Mouse (Mus musculus): Measurements from ENCODE around the gene Mad1l1. TPM values are rescaled to one million over a fixed set of nuclear protein-coding genes. Genes with fewer than 3 reads are reported as not detected.
"Not testable (repeated sequence)": the region's sequence is repeated elsewhere in the genome, so short reads cannot be mapped to it uniquely, and the experiment has no call there.

Mad1l1 gene
- 10 to 100 TPM; 20.1 to 20.7 TPM for total RNA-seq (2021)
- long read RNA-seq, transcript Mad1l1-201 (18 exons, 2,640 nt): major isoform, 16 of 40 reads
- long read RNA-seq, partial matches to known transcripts: 0 of 40 reads
- long read RNA-seq, other reads (novel, unspliced or antisense): 24 of 40 reads

- DNase-seq (ENCODE audit: low spot score in 2 of 2): peak; percentile 90 to 91
These were observed at the start of gene Mad1l1, which contains the start of gene Nudt1 for GRCm38 (mm10) chr5:140321042-140321755. Mad1l1 (minus strand) TSS chr5:140321552. Nudt1 (plus strand) TSS chr5:140321656.

- DNase-seq (ENCODE audit: low spot score in 2 of 2): no peak
These were observed 49.3 kb upstream of the Mad1l1 start for GRCm38 (mm10) chr5:140370446-140371254.

- no peak for DNase-seq (ENCODE audit: low spot score in 2 of 2)
These were observed 48.1 kb upstream of the Mad1l1 start for GRCm38 (mm10) chr5:140369466-140369865.

GRCm38 (mm10) chr5:140368926-140369325 is 47.6 kb upstream of the Mad1l1 start:
- no peak for DNase-seq (ENCODE audit: low spot score in 2 of 2)

DNA sequence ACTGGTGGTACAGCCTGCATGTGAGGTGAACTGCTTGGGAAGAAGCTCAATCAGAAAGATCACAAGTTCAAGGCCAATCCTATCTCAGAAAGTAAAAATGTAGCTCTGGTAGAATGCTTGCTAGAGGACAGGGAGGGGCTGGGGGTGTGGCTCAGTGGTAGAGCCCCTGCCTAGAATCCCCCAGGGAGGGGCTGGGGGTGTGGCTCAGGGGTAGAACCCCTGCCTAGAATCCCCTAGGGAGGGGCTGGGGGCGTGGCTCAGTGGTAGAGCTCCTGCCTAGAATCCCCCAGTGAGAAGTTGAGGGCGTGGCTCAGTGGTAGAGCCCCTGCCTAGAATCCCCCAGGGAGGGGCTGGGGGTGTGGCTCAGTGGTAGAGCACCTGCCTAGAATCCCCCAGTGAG is 46.8 kb upstream of the Mad1l1 start:
- DNase-seq (ENCODE audit: low spot score in 2 of 2): not testable (repeated sequence)

- DNase-seq (ENCODE audit: low spot score in 2 of 2): no peak
These were observed 43.1 kb upstream of the Mad1l1 start for GRCm38 (mm10) chr5:140364415-140364814.

GRCm38 (mm10) chr5:140359930-140360674 is 38.8 kb upstream of the Mad1l1 start:
- DNase-seq (ENCODE audit: low spot score in 2 of 2): no peak

GRCm38 (mm10) chr5:140357466-140357865 is 36.1 kb upstream of the Mad1l1 start:
- DNase-seq (ENCODE audit: low spot score in 2 of 2): no peak

- no peak for DNase-seq (ENCODE audit: low spot score in 2 of 2)
These were observed 34.6 kb upstream of the Mad1l1 start for GRCm38 (mm10) chr5:140355934-140356333.

GRCm38 (mm10) chr5:140352352-140352751 is 31.0 kb upstream of the Mad1l1 start:
- no peak for DNase-seq (ENCODE audit: low spot score in 2 of 2)

GRCm38 (mm10) chr5:140350731-140351497 is 29.6 kb upstream of the Mad1l1 start:
- DNase-seq (ENCODE audit: low spot score in 2 of 2): no peak

DNA sequence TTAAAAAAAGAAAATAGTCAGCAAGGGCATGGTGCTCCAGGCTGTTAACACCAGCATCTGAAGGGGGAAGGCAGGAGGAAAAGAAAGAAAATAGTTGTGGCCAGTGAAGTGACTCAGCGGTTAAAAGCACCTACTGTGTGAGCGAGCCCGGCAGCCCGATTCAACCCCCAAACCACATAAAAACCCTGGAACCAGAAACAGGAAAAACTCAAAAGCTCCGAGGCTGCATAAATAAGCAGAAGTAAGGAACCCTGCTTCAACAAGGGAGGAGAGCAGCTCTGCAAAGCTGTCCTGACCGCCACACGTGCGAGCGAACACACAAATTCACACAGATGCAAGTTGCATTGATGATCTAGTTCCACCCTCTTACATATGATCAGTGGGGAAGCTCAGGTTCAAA is 28.5 kb upstream of the Mad1l1 start:
- no peak for DNase-seq (ENCODE audit: low spot score in 2 of 2)

DNA sequence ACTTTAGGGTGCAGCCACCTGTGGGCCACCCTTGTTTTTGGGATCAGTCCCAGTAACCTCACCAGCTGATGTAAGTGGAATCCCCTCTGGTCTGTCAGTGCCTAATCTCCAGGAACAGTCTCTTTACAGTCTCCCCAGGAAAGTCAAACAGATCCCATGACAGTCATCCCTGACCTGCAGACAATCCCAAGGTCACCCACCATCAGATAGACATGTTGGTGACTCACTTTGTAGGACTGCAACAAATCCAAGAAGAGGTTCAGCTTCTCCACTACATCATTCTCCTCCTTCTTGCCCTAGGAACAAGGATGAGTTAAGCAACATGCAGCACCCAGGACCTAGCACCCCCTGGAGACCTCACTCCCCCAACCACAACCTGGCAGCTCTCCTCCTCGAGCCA is 24.7 kb upstream of the Mad1l1 start:
- no peak for DNase-seq (ENCODE audit: low spot score in 2 of 2)

GRCm38 (mm10) chr5:140345244-140345643 is 23.9 kb upstream of the Mad1l1 start:
- DNase-seq (ENCODE audit: low spot score in 2 of 2): no peak

GRCm38 (mm10) chr5:140342880-140343279 is 21.5 kb upstream of the Mad1l1 start:
- no peak for DNase-seq (ENCODE audit: low spot score in 2 of 2)

DNA sequence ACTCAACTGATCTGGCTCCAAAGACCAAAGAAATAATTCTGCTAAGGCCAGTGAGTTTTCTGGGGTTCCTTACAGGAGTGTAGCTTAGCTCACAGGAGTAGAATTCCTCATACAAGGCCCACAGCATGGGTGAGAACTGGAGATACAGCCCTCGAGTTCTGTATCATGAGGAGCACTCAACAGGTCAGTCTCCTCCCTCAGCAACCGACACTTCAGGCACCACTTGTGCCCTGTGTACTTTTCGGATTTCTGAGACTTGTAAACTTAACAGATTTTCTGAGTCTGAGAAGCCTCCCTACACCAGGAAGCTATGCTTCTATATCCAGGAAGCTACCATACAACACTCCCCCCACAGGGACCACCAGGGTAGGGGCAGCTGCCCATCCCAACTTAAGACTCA is 18.5 kb upstream of the Mad1l1 start:
- DNase-seq (ENCODE audit: low spot score in 2 of 2): no peak

DNA sequence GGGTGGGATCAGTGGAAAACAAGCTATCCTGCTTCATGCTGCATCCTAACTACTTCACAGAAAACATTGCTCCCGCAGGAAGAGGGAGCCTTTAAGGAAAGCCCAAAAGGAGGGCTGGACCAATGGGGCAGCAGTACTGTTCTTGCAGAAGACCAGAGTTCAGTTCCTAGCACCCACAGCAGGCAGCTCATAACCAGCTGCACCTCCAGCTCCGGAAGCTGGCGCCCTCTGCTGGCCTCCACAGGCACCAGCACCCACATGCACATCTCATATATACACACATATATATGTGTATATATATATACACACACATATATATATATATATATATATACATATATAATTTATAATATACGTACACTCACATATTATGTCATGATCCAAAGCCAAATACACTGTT is 17.4 kb upstream of the Mad1l1 start:
- no peak for DNase-seq (ENCODE audit: low spot score in 2 of 2)

DNA sequence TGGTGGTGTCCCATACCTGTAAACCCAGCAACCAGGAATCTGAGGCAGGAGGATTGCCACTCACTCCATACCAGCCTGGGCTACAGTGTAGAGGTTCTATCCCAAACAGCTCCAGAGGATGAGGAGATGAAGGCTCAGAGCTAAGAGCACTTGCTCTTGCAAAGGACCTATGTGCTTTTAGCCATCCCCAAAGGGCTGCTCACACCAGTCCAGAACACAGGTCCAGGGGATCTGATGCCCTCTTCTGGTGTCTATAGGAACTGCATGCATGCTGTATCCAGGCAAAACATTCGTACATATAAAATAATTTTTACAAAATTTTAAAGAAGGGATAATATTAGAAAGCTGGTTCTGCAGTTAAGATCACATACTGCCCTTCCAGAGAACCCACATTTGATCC is 15.3 kb upstream of the Mad1l1 start:
- DNase-seq (ENCODE audit: low spot score in 2 of 2): peak; percentile 42 to 53

GRCm38 (mm10) chr5:140333631-140334030 is 12.3 kb upstream of the Mad1l1 start:
- no peak for DNase-seq (ENCODE audit: low spot score in 2 of 2)

DNA sequence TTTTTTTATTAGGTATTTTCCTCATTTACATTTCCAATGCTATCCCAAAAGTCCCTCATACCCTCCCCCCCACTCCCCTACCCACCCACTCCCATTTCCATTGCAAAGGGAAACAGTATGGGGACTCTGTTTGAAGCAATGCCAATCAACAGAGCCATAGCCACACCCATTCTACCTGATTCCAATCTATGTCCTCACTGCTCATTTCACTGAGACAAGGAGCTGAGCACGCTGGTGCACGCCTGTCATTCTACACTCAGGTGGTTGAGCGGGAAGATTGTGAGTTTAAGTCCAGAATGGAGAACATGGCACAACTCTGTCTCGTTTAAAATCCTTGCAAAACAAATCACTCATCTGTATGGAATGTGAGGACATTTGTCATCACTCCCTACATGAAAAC is 11.2 kb upstream of the Mad1l1 start:
- DNase-seq (ENCODE audit: low spot score in 2 of 2): no peak

All from layer of hippocampus, postnatal 10 days (tissue).